Mouse (Mus musculus) liver, embryonic 16.5 days (tissue): ENCODE measurements at regions not wholly inside any gene's neighbourhood (a gene's known extent, or its start where the extent isn't known, plus 50 kb on each side); places are given as distances from the start of the nearest gene placed in this dataset.
"Not testable (repeated sequence)": the region's sequence is repeated elsewhere in the genome, so short reads cannot be mapped to it uniquely, and the experiment has no call there.

Source experiments
- ATAC-seq: fragments of 200-750 bp; cut with Nextera tagmentation; 2 replicates; pipeline ENCODE4 v1.8.0; 2017; ENCODE audit warnings: low read depth, mild to moderate bottlenecking, moderate number of reproducible peaks, moderate library complexity
- H3K27ac ChIP-seq: fragments of 300-500 bp; sonication (generic); 2 replicates; pipeline ENCODE4 v1.5.1; 2014; ENCODE audit warnings: mild to moderate bottlenecking, low read length
- H3K27me3 ChIP-seq: fragments of 300-500 bp; sonication (generic); 2 replicates; pipeline ENCODE4 v1.6.1; 2014; ENCODE audit warnings: low read depth, low read length, mixed read lengths; ENCODE audit not compliant: control insufficient read depth, insufficient read depth
- H3K36me3 ChIP-seq: fragments of 300-500 bp; sonication (generic); 2 replicates; pipeline ENCODE4 v1.6.1; 2014; ENCODE audit warnings: mild to moderate bottlenecking; ENCODE audit not compliant: control insufficient read depth, insufficient read depth
- H3K4me1 ChIP-seq: fragments of 300-500 bp; sonication (generic); 2 replicates; pipeline ENCODE4 v1.6.1; 2014; ENCODE audit warnings: low read depth, low read length, mixed read lengths; ENCODE audit not compliant: control insufficient read depth
- H3K4me2 ChIP-seq: fragments of 300-500 bp; sonication (generic); 2 replicates; pipeline ENCODE4 v1.6.1; 2014; ENCODE audit warnings: low read depth, low read length, mixed read lengths
- H3K4me3 ChIP-seq: fragments of 300-500 bp; sonication (generic); 2 replicates; pipeline ENCODE4 v1.5.1; 2014; ENCODE audit warnings: low read depth, mild to moderate bottlenecking, low read length
- H3K9ac ChIP-seq: fragments of 300-500 bp; sonication (generic); 2 replicates; pipeline ENCODE4 v1.6.1; 2014; ENCODE audit warnings: low read depth, low read length
- H3K9me3 ChIP-seq: fragments of 300-500 bp; sonication (generic); replicated peaks from 2 replicates; pipeline ENCODE4 v1.6.1; 2016; ENCODE audit warnings: low read length; ENCODE audit not compliant: control insufficient read depth
- WGBS: fragments of 180-500 bp; shearing (Covaris S2); extraction: QIAGEN DNeasy Blood & Tissue Kit; methylation state at CpG from one replicate; pipeline ENCODE4 v1.1.7; 2014; ENCODE audit not compliant: insufficient replicate concordance; 5-methylcytosine and 5-hydroxymethylcytosine counted together

DNA sequence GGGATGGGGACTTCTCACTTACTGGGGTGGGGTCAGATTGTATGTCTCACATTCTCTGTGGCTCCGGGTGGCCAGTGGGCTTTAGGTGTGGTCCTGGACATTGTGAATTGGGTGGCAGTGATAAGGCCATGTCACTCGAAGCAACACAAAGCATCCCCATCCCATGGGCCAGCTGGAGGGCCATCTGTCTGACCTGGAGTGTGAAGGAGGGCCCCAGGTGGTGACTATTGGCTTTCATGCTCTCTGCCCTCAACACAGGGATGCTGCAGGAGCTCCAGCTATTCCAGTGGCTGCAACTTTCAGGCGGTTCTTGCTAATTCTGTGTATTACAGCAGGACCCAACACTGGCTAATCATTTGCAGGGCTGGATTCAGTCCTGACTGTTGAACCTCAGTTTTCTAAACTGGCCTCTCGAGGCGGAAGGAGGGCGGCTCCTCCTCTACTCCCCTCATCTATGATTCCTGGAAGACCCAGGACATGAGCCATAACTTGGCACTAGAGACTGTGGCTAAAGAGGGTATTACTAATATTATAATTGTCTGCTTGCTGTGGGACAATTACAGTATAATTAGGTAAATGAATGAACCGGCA lies 64.1 kb downstream of the 9530068E07Rik start:
- no peak for ATAC-seq
- H3K27ac ChIP-seq = no peak overlapping the region
- H3K4me2 ChIP-seq = no peak overlapping the region
- H3K4me1 ChIP-seq = no peaks in the 10 kb centered on the region
- H3K4me3 ChIP-seq = no peak overlapping the region
- H3K36me3 ChIP-seq = no peaks in the 10 kb centered on the region
- H3K9ac ChIP-seq = no peak overlapping the region
- H3K9me3 ChIP-seq = no peaks in the 10 kb centered on the region
- H3K27me3 ChIP-seq = no peaks in the 10 kb centered on the region
- WGBS = 55% methylated on average over 7 of the region's 7 CpGs

DNA sequence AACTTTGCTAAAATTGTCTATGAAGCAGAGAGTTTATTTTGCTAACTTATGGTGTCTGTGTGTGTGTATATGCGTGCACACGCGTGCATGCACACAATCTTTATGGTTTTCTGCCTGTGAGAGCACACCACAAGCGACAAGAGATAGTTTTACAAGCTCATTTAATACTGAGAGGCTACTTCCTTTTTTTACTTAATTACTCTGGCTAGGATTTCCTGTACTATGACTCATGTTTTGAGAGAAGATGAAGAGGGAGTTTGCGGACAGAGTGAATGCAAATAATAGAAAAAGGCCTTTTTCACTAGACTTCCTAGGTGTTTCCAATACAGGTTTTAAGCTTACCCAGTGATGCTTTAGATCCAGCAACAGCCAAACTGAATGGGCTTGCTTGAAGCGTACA lies 74.9 kb downstream of the 9530068E07Rik start:
- not testable (repeated sequence) for ATAC-seq, H3K36me3 ChIP-seq, H3K9ac ChIP-seq, H3K4me1 ChIP-seq, H3K9me3 ChIP-seq, H3K27ac ChIP-seq, H3K27me3 ChIP-seq, H3K4me2 ChIP-seq, H3K4me3 ChIP-seq
- 30% methylated on average over 6 of the region's 6 CpGs for WGBS

DNA sequence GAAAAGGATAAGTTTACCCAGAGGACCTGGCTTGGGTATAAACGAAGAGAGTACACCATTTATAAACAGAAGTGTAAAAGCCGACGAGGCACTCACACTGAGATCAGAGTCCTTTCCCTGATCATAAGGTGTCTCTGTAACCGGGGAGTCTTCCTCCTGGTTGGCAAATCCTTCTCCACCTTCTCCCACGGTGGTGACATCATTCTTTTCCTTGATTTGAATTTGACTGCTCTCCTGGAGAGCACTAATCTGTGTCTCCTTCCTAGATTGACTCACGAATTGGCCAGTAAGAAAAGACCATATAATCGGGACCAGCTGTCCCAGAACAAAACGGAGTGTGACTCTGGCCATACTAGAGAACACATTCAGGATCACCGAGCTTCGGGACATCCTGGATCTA lies 83.9 kb downstream of the 9530068E07Rik start:
- not testable (repeated sequence) for H3K4me2 ChIP-seq, ATAC-seq, H3K9ac ChIP-seq, H3K9me3 ChIP-seq, H3K27ac ChIP-seq, H3K36me3 ChIP-seq, H3K4me1 ChIP-seq, H3K27me3 ChIP-seq, H3K4me3 ChIP-seq
- 67% methylated on average over 10 of the region's 10 CpGs for WGBS

DNA sequence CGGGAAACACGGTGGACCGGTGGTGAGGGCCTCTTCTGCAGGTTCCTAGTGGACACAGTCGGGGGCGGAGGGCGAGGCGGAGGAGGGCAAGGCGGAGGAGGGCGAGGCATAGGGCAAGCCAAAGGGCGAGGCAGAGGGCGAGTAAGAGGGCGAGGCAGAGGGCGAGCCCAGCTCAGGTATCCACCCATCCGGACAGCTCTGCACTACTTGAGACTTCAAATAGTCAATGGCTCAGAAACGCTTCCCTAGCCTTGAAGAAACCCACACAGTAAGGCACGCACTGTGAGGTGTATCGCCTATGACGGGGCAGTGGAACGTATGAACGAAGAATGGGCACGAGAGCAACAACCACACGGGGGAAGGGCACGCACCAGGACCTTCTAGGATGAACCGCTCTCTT lies 84.5 kb downstream of the 9530068E07Rik start:
- H3K27ac ChIP-seq = not testable (repeated sequence)

DNA sequence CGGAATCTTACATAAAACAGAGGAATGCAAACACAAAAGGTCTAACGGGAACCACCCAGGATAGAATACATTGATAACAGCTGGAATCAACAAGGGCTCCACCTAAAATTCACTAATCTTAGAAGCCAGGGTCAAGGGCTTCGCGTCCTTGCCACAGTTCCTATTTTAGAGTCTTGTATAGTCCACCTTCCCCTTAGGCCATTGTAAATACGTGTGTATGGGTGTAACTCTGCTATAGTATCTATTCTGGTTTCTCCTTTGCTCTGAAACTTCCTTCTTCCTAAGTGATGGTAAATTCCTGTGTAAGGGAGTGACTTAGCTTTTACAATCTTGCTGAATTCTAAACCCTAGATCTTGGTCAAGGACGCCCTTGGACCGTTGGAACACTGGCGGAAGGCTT lies 87.3 kb downstream of the 9530068E07Rik start:
- H3K27ac ChIP-seq, H3K4me3 ChIP-seq, H3K9ac ChIP-seq, H3K36me3 ChIP-seq, ATAC-seq, H3K9me3 ChIP-seq, H3K4me1 ChIP-seq, H3K27me3 ChIP-seq, H3K4me2 ChIP-seq: not testable (repeated sequence)
- WGBS = 67% methylated on average over 5 of the region's 8 CpGs

More for the DNA sequence above, 84.5 kb downstream of the 9530068E07Rik start:
- ATAC-seq, H3K4me2 ChIP-seq, H3K9me3 ChIP-seq, H3K9ac ChIP-seq, H3K4me3 ChIP-seq, H3K27me3 ChIP-seq, H3K36me3 ChIP-seq, H3K4me1 ChIP-seq: not testable (repeated sequence)
- 72% methylated on average over 24 of the region's 24 CpGs for WGBS

DNA sequence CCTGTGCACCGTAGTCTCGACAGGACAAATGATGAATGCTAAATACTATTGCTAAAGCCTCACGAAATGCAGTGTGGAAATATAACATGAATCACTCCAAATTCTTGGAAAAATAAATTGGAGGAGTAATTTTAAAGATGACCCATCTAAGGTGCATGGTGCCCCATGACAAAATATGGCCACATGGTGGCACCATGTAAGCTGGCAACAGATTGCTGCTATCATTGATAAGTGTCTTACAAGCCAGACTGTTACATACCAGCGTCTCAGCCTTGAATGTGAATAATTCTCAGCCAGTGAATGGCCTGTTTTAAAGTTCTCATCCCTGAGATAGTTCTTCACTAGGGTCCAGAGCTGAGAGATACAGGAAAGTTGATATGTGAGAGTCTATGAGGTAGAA lies 92.3 kb downstream of the 9530068E07Rik start:
- not testable (repeated sequence) for ATAC-seq, H3K4me1 ChIP-seq, H3K27ac ChIP-seq, H3K27me3 ChIP-seq, H3K4me2 ChIP-seq, H3K4me3 ChIP-seq, H3K9me3 ChIP-seq, H3K36me3 ChIP-seq, H3K9ac ChIP-seq
- 52% methylated on average over 4 of the region's 4 CpGs for WGBS

DNA sequence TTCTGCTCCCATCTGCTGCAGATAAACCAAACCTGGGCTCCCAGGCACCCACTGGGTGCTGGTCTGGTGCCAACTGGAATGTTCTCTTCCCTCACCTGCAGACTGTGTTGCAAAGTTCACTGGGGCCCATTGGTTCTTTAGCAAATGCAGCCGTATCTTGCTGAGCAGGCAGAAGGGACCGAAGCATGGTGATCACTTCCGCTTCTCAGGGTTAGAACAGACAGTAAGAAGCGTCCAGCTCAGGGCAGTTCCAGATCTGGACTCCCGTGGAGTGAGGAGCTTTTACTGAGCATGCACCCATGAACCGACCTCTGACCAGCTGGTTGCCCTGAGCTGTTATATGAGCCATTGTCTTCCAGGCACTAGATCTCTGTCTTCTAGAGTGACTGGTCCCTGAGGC lies 97.1 kb downstream of the 9530068E07Rik start:
- H3K27ac ChIP-seq = no peak overlapping the region
- no peak overlapping the region for H3K4me3 ChIP-seq
- H3K4me2 ChIP-seq = no peak overlapping the region
- no peaks in the 10 kb centered on the region for H3K4me1 ChIP-seq
- no peaks in the 10 kb centered on the region for H3K36me3 ChIP-seq
- H3K27me3 ChIP-seq = no peaks in the 10 kb centered on the region
- H3K9me3 ChIP-seq = no peaks in the 10 kb centered on the region
- ATAC-seq = no peak
- H3K9ac ChIP-seq = no peak overlapping the region
- WGBS = 47% methylated on average over 6 of the region's 6 CpGs

DNA sequence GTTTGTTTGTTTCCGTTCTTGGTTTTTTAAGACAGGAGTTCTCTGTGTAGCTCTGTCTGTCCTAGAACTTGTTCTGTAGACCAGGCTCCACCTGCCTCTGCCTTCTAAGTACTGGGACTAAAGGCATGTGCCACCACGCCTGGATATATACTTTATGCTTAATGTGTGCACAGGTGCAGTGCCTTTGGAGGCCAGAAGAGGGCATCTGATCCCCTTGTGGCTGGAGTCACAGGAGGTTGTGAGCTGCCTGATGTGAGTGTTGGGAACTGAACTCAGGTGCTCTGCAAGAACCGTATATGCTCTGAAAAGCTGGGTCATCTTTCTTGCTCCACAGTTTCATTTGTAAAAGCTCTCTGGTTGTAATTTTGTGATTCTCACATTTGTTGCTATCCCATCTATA lies 100.7 kb downstream of the 9530068E07Rik start:
- WGBS = 71% methylated on average over 3 of the region's 3 CpGs
- no peak overlapping the region for H3K9ac ChIP-seq
- no peak for ATAC-seq
- no peak overlapping the region for H3K4me2 ChIP-seq
- no peaks in the 10 kb centered on the region for H3K9me3 ChIP-seq
- no peaks in the 10 kb centered on the region for H3K27me3 ChIP-seq
- no peaks in the 10 kb centered on the region for H3K36me3 ChIP-seq
- H3K4me3 ChIP-seq = no peak overlapping the region
- no peak overlapping the region for H3K27ac ChIP-seq
- H3K4me1 ChIP-seq = no peaks in the 10 kb centered on the region

DNA sequence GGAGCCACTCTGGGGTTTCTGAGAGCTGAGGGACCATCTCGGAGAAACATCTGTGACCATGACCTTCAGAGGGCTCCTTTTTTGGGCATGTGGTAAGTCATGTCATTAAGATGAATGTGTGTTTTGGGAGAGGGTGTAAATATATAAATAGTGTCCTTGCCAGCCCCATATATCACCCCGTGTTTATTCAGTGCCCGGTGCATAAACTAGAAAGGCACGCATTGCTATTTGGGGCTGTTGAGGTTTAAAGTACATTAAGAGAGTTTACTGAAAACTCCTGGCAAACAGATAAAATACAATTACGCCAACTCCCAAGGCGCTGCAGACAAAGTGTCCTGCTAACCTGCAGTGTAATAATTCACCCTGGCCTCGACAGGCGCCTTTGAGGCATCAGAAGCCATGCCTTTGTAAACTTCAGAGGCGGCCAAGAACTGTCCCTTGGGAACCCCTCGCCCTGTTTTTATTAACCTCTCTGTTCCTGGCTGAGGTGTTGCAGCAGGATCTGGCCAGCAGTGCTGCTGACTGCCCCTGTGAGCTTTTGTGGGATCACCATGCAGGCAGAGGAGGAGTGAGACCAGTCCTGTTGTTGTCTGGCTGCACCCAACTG lies 106.6 kb downstream of the 9530068E07Rik start:
- H3K36me3 ChIP-seq = no peaks in the 10 kb centered on the region
- no peaks in the 10 kb centered on the region for H3K27me3 ChIP-seq
- H3K9ac ChIP-seq = no peak overlapping the region
- no peaks in the 10 kb centered on the region for H3K9me3 ChIP-seq
- no peak for ATAC-seq
- no peak overlapping the region for H3K4me2 ChIP-seq
- no peaks in the 10 kb centered on the region for H3K4me1 ChIP-seq
- WGBS = 39% methylated on average over 10 of the region's 10 CpGs
- H3K27ac ChIP-seq = no peak overlapping the region
- H3K4me3 ChIP-seq = no peak overlapping the region
